Mouse (Mus musculus) gastrocnemius, postnatal 36 days (tissue): ENCODE measurements around the gene Atxn7l1. TPM values are rescaled to one million over a fixed set of nuclear protein-coding genes. Genes with fewer than 3 reads are reported as not detected.
"Not testable (repeated sequence)": the region's sequence is repeated elsewhere in the genome, so short reads cannot be mapped to it uniquely, and the experiment has no call there.

Source experiments
- DNase-seq, 2 experiments: peaks; one replicate each; pipeline ENCODE4 v3.0.0; 2022
- intact Hi-C: fragments of 180-260 bp; cut with DNase I; formaldehyde crosslinking; loops from one replicate; pipeline ENCODE4 v1.15.1; 2025
- total RNA-seq, 2 experiments: library from RNA; stranded (reverse); gene quantifications; 2 replicates each; pipeline ENCODE4 v1.2.3; 2021

Gene Atxn7l1
- total RNA-seq, 2 experiments from 2014 or later: 15.4 to 16.0 TPM

- intact Hi-C loops: no loop called here
- no peak for DNase-seq
These were observed 665 bp upstream of the Atxn7l1 start for GRCm38 (mm10) chr12:33146622-33147433.

GRCm38 (mm10) chr12:33149544-33150190 is 2.2 kb downstream of the Atxn7l1 start:
- intact Hi-C loops: no loop called here
- no peak for DNase-seq

- DNase-seq: no peak
- intact Hi-C loops: no loop called here
These were observed 5.6 kb downstream of the Atxn7l1 start for GRCm38 (mm10) chr12:33153131-33153530.

- intact Hi-C loops: no loop called here
- no peak for DNase-seq
These were observed 6.4 kb downstream of the Atxn7l1 start for GRCm38 (mm10) chr12:33153850-33154249.

- DNase-seq: no peak
- intact Hi-C loops: no loop called here
These were observed 7.2 kb downstream of the Atxn7l1 start for GRCm38 (mm10) chr12:33154732-33155131.

DNA sequence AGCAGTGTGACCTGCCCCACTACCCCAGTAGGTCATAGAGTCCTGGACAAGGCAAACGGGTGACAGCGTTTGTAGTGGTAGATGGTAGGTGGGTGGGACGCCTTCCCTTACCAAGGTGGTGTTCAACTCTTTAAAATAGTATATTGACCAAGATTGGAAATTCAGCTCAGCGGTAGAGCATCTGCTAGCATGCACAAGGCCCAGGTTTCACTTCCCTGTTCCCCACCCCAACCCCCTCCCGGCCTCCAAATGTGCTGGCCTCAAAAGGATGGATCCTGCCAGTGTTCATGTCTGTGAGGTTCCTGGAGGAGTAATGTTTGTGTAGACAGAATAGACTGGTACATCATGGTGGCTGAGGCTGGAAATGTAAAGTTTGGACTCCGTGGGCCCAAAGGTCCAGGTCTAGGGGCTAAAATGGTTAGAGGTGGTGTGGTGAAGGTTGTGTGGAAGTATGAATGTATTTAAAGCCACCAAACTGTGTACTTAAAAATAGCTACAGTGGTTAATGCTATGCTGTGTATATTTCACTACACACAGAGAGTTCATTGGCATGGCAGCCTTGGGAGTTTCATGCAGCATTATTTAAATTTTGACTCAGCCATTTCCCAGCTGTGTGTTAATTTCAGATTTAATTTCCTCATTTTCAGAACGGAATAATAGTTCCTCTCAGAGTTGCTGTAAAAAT is 9.0 kb downstream of the Atxn7l1 start:
- intact Hi-C loops: no loop called here
- no peak for DNase-seq

- intact Hi-C loops: no loop called here
These were observed 10.8 kb downstream of the Atxn7l1 start for GRCm38 (mm10) chr12:33158256-33158655.

DNA sequence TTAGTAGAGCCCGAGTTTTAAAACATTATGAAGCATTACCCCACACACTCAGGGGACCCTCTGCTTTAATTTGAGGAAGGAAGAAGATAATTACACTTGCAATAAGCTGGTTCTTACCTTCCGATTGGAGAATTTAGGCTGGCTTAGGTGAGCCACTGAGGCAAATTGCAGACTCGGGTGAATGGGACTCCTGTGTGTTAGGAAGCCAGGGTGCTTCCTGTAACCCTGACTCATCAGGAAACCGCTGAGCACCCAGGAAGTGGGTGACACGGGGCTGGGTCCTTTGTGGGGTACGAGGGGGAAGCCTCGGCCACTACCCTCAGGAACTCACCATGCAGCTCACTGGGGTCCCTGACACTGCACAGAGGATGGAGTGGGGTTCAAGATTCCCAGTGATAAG is 12.9 kb downstream of the Atxn7l1 start:
- intact Hi-C loops: no loop called here
- no peak for DNase-seq

More at GRCm38 (mm10) chr12:33158256-33158655, 10.8 kb downstream of the Atxn7l1 start:
- no peak for DNase-seq

- DNase-seq: no peak
- intact Hi-C loops: no loop called here
These were observed 15.0 kb downstream of the Atxn7l1 start for GRCm38 (mm10) chr12:33162541-33162940.

- DNase-seq, intact Hi-C loops: not testable (repeated sequence)
These were observed 16.5 kb downstream of the Atxn7l1 start for GRCm38 (mm10) chr12:33164019-33164418.

- intact Hi-C loops: no loop called here
- DNase-seq: no peak
These were observed 19.2 kb downstream of the Atxn7l1 start for GRCm38 (mm10) chr12:33166712-33167111.

DNA sequence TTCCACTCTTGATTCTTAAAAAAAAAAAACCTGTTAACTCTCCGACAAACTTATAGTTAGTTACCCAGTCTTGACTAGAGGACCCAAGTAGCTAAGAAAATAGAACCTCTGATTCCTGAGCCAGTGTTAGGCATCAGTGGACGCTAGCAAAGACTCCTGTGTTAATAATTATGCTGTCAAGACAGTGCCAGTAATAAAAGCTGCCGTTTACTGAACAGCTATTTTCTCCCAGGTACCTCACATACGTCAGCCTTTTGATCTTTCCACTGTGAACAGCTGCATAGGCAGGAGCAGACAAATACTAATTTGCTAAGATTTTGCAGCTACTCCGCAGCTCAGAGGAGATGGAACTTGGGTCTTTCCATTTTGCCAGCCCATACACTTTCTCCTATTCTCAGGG is 20.1 kb downstream of the Atxn7l1 start:
- DNase-seq: no peak
- intact Hi-C loops: no loop called here

DNA sequence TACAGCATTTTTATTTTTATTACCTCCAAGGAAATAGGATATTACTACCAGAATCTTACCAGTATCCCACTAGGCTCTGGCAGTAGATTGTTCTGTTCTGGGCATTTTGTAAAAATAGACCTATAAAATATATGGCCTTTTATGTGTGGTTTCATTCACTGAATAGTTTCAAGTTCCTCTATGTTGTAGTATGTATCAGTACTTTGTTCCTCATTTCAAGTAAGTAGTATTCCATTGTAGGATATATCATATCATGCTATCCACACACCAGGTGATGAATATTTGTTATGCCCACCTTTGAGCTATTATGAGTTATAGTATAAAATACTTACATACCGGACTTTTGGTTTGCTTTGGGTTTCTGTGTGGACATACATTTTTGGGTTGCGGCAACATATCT is 21.0 kb downstream of the Atxn7l1 start:
- intact Hi-C loops: no loop called here

GRCm38 (mm10) chr12:33169777-33170494 is 22.4 kb downstream of the Atxn7l1 start:
- intact Hi-C loops: no loop called here
- no peak for DNase-seq

More for the DNA sequence above, 21.0 kb downstream of the Atxn7l1 start:
- no peak for DNase-seq

- no peak for DNase-seq
- intact Hi-C loops: no loop called here
These were observed 23.3 kb downstream of the Atxn7l1 start for GRCm38 (mm10) chr12:33170822-33171221.

DNA sequence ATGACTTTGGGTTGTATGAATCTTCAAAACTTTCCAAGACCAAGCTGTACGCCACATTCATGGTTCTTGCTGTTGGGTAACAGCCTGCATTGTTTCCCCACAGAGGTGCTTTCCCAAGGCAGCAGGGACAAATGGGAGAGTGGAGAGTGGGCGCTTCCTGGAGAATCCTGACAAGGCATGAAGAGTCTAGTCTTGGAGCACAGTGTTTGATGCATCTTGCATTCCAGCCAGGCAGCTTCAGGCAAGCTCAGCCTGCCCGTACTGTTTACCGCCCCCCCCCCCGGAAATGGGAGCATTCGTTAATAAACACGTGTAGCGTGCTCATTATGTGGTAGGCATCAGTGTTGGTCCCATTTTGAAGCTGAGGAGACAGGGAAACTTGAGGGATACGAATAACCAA is 25.4 kb downstream of the Atxn7l1 start:
- DNase-seq: no peak
- intact Hi-C loops: no loop called here

- intact Hi-C loops: no loop called here
These were observed 26.2 kb downstream of the Atxn7l1 start for GRCm38 (mm10) chr12:33173720-33174141.

DNA sequence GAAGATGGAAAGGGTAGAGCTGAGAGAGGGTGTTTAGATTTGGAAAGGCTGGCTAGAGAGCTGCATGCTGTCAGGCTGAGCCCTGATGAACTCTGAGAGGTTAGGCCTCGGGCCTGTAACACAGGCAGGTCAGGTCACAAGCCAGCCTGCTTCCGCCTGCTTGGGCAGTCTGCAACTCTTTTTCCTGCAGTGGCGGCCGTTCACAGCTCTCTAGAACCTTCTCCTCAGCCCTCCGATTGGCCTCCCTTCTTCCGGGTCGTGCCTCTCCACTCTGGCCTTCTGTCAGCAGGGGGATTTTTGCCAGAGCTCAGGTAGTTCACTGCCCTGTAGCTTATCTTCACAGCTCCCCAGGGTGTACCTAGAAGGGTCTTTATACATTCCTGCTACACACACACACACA is 26.7 kb downstream of the Atxn7l1 start:
- intact Hi-C loops: no loop called here
- DNase-seq: no peak

More at GRCm38 (mm10) chr12:33173720-33174141, 26.2 kb downstream of the Atxn7l1 start:
- DNase-seq: no peak

DNA sequence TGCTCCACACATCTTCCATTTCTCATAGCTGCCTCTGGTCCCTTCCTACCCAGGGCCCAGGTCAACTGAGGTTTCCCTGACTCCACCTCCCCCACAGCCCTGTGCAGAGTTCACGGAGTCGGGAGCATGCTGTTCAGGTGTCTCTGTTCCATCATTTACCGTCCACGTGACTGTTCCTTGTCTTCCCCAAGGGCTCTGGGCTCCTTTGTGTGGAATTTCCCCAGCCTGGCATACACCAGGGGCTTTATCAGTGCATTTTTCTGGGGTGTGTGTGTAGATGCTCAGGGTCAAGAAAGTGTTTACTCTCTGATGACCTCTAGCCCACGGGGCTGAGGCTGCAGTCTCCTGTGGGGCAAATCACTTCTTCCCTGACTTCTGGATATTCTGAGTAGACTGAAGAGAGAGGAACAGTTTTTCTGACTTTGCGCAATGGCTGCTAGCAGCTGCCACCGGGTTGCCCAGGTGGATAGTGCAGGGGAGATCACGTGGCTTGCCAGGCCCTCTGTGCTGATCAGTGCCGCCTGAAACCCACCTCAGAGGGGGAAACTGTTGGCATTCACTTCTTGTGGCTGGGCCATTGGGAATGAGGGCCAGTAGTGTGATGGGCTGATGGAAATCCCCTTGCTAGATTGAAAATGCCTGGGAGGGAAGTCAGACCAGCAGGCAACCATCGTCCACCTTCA is 27.3 kb downstream of the Atxn7l1 start:
- intact Hi-C loops: no loop called here
- DNase-seq: no peak
